Mouse (Mus musculus) ES-E14 (cell line): ENCODE measurements at regions not wholly inside any gene's neighbourhood (a gene's known extent, or its start where the extent isn't known, plus 50 kb on each side); places are given as distances from the start of the nearest gene placed in this dataset.

Experiments
- DNase-seq: peaks from one replicate; pipeline ENCODE4 v3.0.0-alpha.2; 2013; ENCODE audit warnings: low read depth, low spot score
- H3K27ac ChIP-seq: 2 replicates; pipeline ENCODE4 v1.5.1; 2012; ENCODE audit warnings: low read depth, mild to moderate bottlenecking, low read length, moderate library complexity, mixed read lengths; ENCODE audit not compliant: poor library complexity, insufficient read depth, severe bottlenecking
- H3K36me3 ChIP-seq: 2 replicates; pipeline ENCODE4 v1.6.1; 2012; ENCODE audit warnings: mild to moderate bottlenecking, low read length, moderate library complexity, mixed read lengths; ENCODE audit not compliant: control insufficient read depth, poor library complexity, insufficient read depth, severe bottlenecking
- H3K4me1 ChIP-seq, 2 experiments: fragments of 150-350 bp in 1 of 2; sonication (generic) in 1 of 2; 2 replicates each; pipeline ENCODE4 v1.6.1; 2012; ENCODE audit warnings: low read length in 2 of 2, mild to moderate bottlenecking in 1 of 2, mixed read lengths in 1 of 2; ENCODE audit not compliant: control insufficient read depth in 2 of 2, insufficient read depth in 2 of 2, poor library complexity in 1 of 2
- H3K4me3 ChIP-seq, 2 experiments: fragments of 150-350 bp in 1 of 2; sonication (generic) in 1 of 2; 2 replicates each; pipeline ENCODE4 v1.5.1; 2012; ENCODE audit warnings: low read length in 2 of 2, low read depth in 1 of 2, mild to moderate bottlenecking in 1 of 2, mixed read lengths in 1 of 2; ENCODE audit not compliant: insufficient read depth in 1 of 2, poor library complexity in 1 of 2, severe bottlenecking in 1 of 2
- H3K9ac ChIP-seq: 2 replicates; pipeline ENCODE4 v1.6.1; 2012; ENCODE audit warnings: low read depth, mild to moderate bottlenecking, low read length, mixed read lengths; ENCODE audit not compliant: poor library complexity, insufficient read depth, severe bottlenecking
- H3K9me3 ChIP-seq: fragments of 150-350 bp; sonication (generic); 2 replicates; pipeline ENCODE4 v1.6.1; 2012; ENCODE audit warnings: low read depth, mild to moderate bottlenecking, low read length; ENCODE audit not compliant: control insufficient read depth, insufficient read depth
- CHD2 ChIP-seq: IDR thresholded peaks from 2 replicates; pipeline ENCODE4 v1.6.1; 2014; ENCODE audit warnings: mild to moderate bottlenecking, low read depth, low read length, inconsistent platforms
- HCFC1 ChIP-seq: IDR thresholded peaks from 2 replicates; pipeline ENCODE4 v1.6.1; 2012; ENCODE audit warnings: low read length, inconsistent platforms, borderline replicate concordance; ENCODE audit not compliant: insufficient read depth
- MAFK ChIP-seq: IDR thresholded peaks from 2 replicates; pipeline ENCODE4 v1.6.1; 2014; ENCODE audit warnings: mild to moderate bottlenecking, low read depth, low read length, inconsistent platforms; ENCODE audit not compliant: insufficient read depth
- ZC3H11A ChIP-seq: IDR thresholded peaks from 2 replicates; pipeline ENCODE4 v1.6.1; 2012; ENCODE audit warnings: low read depth, mild to moderate bottlenecking, inconsistent platforms, low read length, borderline replicate concordance
- ZNF384 ChIP-seq: IDR thresholded peaks from 2 replicates; pipeline ENCODE4 v1.6.1; 2012; ENCODE audit warnings: low read depth, low read length, inconsistent platforms
- in situ Hi-C, 2 experiments: fragments of 600-800 bp; cut with MboI; formaldehyde crosslinking; loops; one replicate each; pipeline ENCODE4 v1.15.1; 2025; ENCODE audit warnings: low sequenced_read_pairs in 2 of 2, inconsistent platforms in 1 of 2; ENCODE audit not compliant: unreplicated experiment in 2 of 2

- in situ Hi-C loops, result no loop called here
- peaks cover 6 to 11% of the 10 kb centered on the region in 2 experiments; a peak in 3 of 4 replicates for H3K4me1 ChIP-seq
- no peak overlapping the region for H3K4me3 ChIP-seq
- no peaks in the 10 kb centered on the region for H3K36me3 ChIP-seq
- no peak overlapping the region for H3K9ac ChIP-seq
- no peak for TF ChIP-seq ZC3H11A
- TF ChIP-seq CHD2, result no peak
- no peak for TF ChIP-seq ZNF384
- no peak for TF ChIP-seq HCFC1
- no peak for TF ChIP-seq MAFK
- no peaks in the 10 kb centered on the region for H3K9me3 ChIP-seq
- DNase-seq, result peak; percentile 34
- H3K27ac ChIP-seq, result peak overlapping the region; percentile 68; the same call in 1 of the 2 replicates
These were observed 89.3 kb downstream of the Fam161a start for GRCm38 (mm10) chr11:23096451-23097222.

GRCm38 (mm10) chr11:23097223-23097490, 89.8 kb downstream of the Fam161a start:
- no peaks in the 10 kb centered on the region for H3K9me3 ChIP-seq
- no peak overlapping the region for H3K4me3 ChIP-seq
- peak; percentile 31 for DNase-seq
- no peaks in the 10 kb centered on the region for H3K36me3 ChIP-seq
- in situ Hi-C loops, result no loop called here
- TF ChIP-seq CHD2 (no peak), MAFK (no peak), ZC3H11A (no peak), HCFC1 (no peak), ZNF384 (no peak)
- H3K9ac ChIP-seq, result no peak overlapping the region
- peaks cover 6 to 11% of the 10 kb centered on the region in 2 experiments; a peak in 3 of 4 replicates for H3K4me1 ChIP-seq
- H3K27ac ChIP-seq, result peak overlapping the region; percentile 68; the same call in 1 of the 2 replicates

- no peak for DNase-seq
- no peak overlapping the region for H3K27ac ChIP-seq
- H3K4me3 ChIP-seq, result no peak overlapping the region
- in situ Hi-C loops, result no loop called here
- H3K4me1 ChIP-seq, result no peaks in the 10 kb centered on the region
- no peak overlapping the region for H3K9ac ChIP-seq
- H3K36me3 ChIP-seq, result no peaks in the 10 kb centered on the region
- no peaks in the 10 kb centered on the region for H3K9me3 ChIP-seq
- TF ChIP-seq ZC3H11A (no peak), HCFC1 (no peak), ZNF384 (no peak)
These were observed 107.3 kb downstream of the Fam161a start for GRCm38 (mm10) chr11:23114636-23115035.

GRCm38 (mm10) chr11:23120533-23121210, 113.3 kb downstream of the Fam161a start:
- Histone ChIP-seq H3K9ac (no peak overlapping the region), H3K9me3 (no peaks in the 10 kb centered on the region), H3K36me3 (no peaks in the 10 kb centered on the region; the same call in 1 of the 2 replicates), H3K4me1 (peaks cover 0 to 2% of the 10 kb centered on the region in 2 experiments; a peak in 1 of 4 replicates), H3K4me3 (no peak overlapping the region), H3K27ac (peak overlapping the region; percentile 24; the same call in 1 of the 2 replicates)
- in situ Hi-C loops, result no loop called here
- no peak for DNase-seq
- TF ChIP-seq MAFK (peak; percentile 93), CHD2 (no peak)
